Mouse (Mus musculus): ENCODE results near the gene Ewsr1. TPM values are rescaled to one million over a fixed set of nuclear protein-coding genes. Genes with fewer than 3 reads are reported as not detected.
A peak's percentile ranks its signal among the peaks of the same experiment; 100 is the strongest.

The Ewsr1 gene
- total and polyA plus RNA-seq, 3 experiments: 452 to 1,336 (median 570) TPM

GRCm38 (mm10) chr11:5100283-5100682, 1.2 kb upstream of the Ewsr1 start (continued):
- TF ChIP-seq ZNF384 (IDR thresholded peaks at IDR 0.05; ENCODE audit: low read depth, low read length) (no peak), TAL1 (IDR thresholded peaks at IDR 0.05; ENCODE audit: low read length) (no peak), TBP (IDR thresholded peaks at IDR 0.05; ENCODE audit: low read depth, low read length) (no peak), NRF1 (IDR thresholded peaks at IDR 0.05; ENCODE audit: insufficient read depth, low read depth, low read length, poor library complexity, severe bottlenecking) (no peak), POLR2AphosphoS2 (IDR thresholded peaks at IDR 0.05; ENCODE audit: low read length) (no peak), EP300 (IDR thresholded peaks at IDR 0.05; ENCODE audit: low read depth in 1 of 2, low read length in 2 of 2) (peak in 1 of 2 experiments; percentile 42; a peak in 1 of 4 replicates), MAFK (IDR thresholded peaks at IDR 0.05; ENCODE audit: borderline replicate concordance, low read depth, low read length) (no peak)

- Histone ChIP-seq H3K4me3 (ENCODE audit: control insufficient read depth in 1 of 2, insufficient read depth in 1 of 2, low read depth in 2 of 2, low read length in 2 of 2) (peak overlapping the region; percentile 90 to 94), H3K9ac (ENCODE audit: control insufficient read depth, low read depth, low read length, poor library complexity, severe bottlenecking) (peak overlapping the region; percentile 99), H3K9me3 (replicated peaks; ENCODE audit: insufficient read depth, low read length) (no peaks in the 10 kb centered on the region), H3K79me2 (ENCODE audit: control insufficient read depth, insufficient read depth, low read length, poor library complexity) (peaks cover 67% of the 10 kb centered on the region), H3K36me3 (ENCODE audit: control insufficient read depth in 1 of 2, insufficient read depth in 2 of 2, low read length in 2 of 2) (peaks cover 10 to 53% of the 10 kb centered on the region in 2 experiments), H3K27me3 (ENCODE audit: control insufficient read depth in 1 of 2, insufficient read depth in 2 of 2, low read length in 2 of 2) (no peaks in the 10 kb centered on the region), H3K4me1 (ENCODE audit: control insufficient read depth in 1 of 2, insufficient read depth in 2 of 2, low read length in 2 of 2) (peaks cover 21 to 40% of the 10 kb centered on the region in 2 experiments), H3K27ac (ENCODE audit: control insufficient read depth, low read depth, low read length) (peak overlapping the region; percentile 97)
- DNase-seq (ENCODE audit: low read depth, low spot score): peak; percentile 97
- TF ChIP-seq ETS1 (IDR thresholded peaks at IDR 0.05; ENCODE audit: low read depth, low read length): no peak
- peak; percentile 93 for TF ChIP-seq ZMIZ1 (IDR thresholded peaks at IDR 0.05; ENCODE audit: low read depth, low read length)
- TF ChIP-seq CHD2 (IDR thresholded peaks at IDR 0.05; ENCODE audit: low read length): peak; percentile 7; the same call in 1 of the 2 replicates
- TF ChIP-seq SIN3A (IDR thresholded peaks at IDR 0.05; ENCODE audit: low read length): peak; percentile 55; the same call in 1 of the 2 replicates
- peak; percentile 98 for TF ChIP-seq NELFE (IDR thresholded peaks at IDR 0.05; ENCODE audit: low read depth, low read length)
- TF ChIP-seq ZNF384 (IDR thresholded peaks at IDR 0.05; ENCODE audit: low read depth, low read length): no peak
- TF ChIP-seq TCF12 (IDR thresholded peaks at IDR 0.05; ENCODE audit: low read depth, low read length): peak; percentile 66
- TF ChIP-seq MXI1 (IDR thresholded peaks at IDR 0.05; ENCODE audit: low read depth, low read length): peak; percentile 95
- peak; percentile 85; the same call in 1 of the 2 replicates for TF ChIP-seq POLR2AphosphoS5 (IDR thresholded peaks at IDR 0.05; ENCODE audit: borderline replicate concordance, low read depth, low read length)
- TF ChIP-seq MAZ (IDR thresholded peaks at IDR 0.05; ENCODE audit: low read depth, low read length): peak; percentile 88
- peak; percentile 66; the same call in 1 of the 2 replicates for TF ChIP-seq E2F4 (IDR thresholded peaks at IDR 0.05; ENCODE audit: borderline replicate concordance, low read depth, low read length)
- peak; percentile 88 for TF ChIP-seq MYC (IDR thresholded peaks at IDR 0.05; ENCODE audit: low read depth, low read length)
- peak; percentile 85 for TF ChIP-seq MAX (IDR thresholded peaks at IDR 0.05; ENCODE audit: low read length)
- no peak for TF ChIP-seq RAD21 (IDR thresholded peaks at IDR 0.05; ENCODE audit: low read depth, low read length)
- no peak for TF ChIP-seq SMC3 (IDR thresholded peaks at IDR 0.05; ENCODE audit: low read depth, low read length)
- TF ChIP-seq TBP (IDR thresholded peaks at IDR 0.05; ENCODE audit: low read depth, low read length): peak; percentile 89
- no peak for TF ChIP-seq JUND (IDR thresholded peaks at IDR 0.05; ENCODE audit: low read depth, low read length)
- peak; percentile 56 for TF ChIP-seq HCFC1 (IDR thresholded peaks at IDR 0.05; ENCODE audit: low read depth, low read length)
- peak; percentile 92 to 97 for TF ChIP-seq POLR2A (IDR thresholded peaks at IDR 0.05; ENCODE audit: control insufficient read depth in 1 of 2, insufficient read depth in 1 of 2, low read depth in 1 of 2, low read length in 2 of 2, poor library complexity in 1 of 2)
- TF ChIP-seq POLR2AphosphoS2 (IDR thresholded peaks at IDR 0.05; ENCODE audit: low read length): peak; percentile 99
These were observed 614 bp upstream of the Ewsr1 start for GRCm38 (mm10) chr11:5099576-5100183.
